Mouse (Mus musculus) cerebellum, adult 2 months (tissue): ENCODE data around the gene Fam163a.

ENCODE experiments used
- CTCF ChIP-seq: fragments of 200-500 bp; IDR thresholded peaks from 2 replicates; pipeline ENCODE4 v1.5.1; 2011; ENCODE audit warnings: low read depth, mild to moderate bottlenecking, control low read depth, low read length, moderate library complexity, borderline replicate concordance; ENCODE audit not compliant: insufficient read depth
- POLR2A ChIP-seq: fragments of 200-500 bp; IDR thresholded peaks from 2 replicates; pipeline ENCODE4 v1.6.1; 2011; ENCODE audit warnings: low read length, control low read depth, borderline replicate concordance; ENCODE audit not compliant: insufficient read depth

GRCm38 (mm10) chr1:156205164-156205563 lies 338 bp upstream of the Fam163a start:
- TF ChIP-seq CTCF (no peak), POLR2A (no peak)
